Mouse (Mus musculus) cerebellum, adult 2 months (tissue): Measurements from ENCODE around the gene Tmem125.

ENCODE experiments used
- CTCF ChIP-seq: fragments of 200-500 bp; IDR thresholded peaks from 2 replicates; pipeline ENCODE4 v1.5.1; 2011; ENCODE audit warnings: low read depth, mild to moderate bottlenecking, control low read depth, low read length, moderate library complexity, borderline replicate concordance; ENCODE audit not compliant: insufficient read depth
- POLR2A ChIP-seq: fragments of 200-500 bp; IDR thresholded peaks from 2 replicates; pipeline ENCODE4 v1.6.1; 2011; ENCODE audit warnings: low read length, control low read depth, borderline replicate concordance; ENCODE audit not compliant: insufficient read depth

GRCm38 (mm10) chr4:118582629-118583028, 38.8 kb upstream of the Tmem125 start:
- TF ChIP-seq POLR2A (no peak), CTCF (no peak)
